Mouse (Mus musculus) kidney, postnatal 0 days (tissue): ENCODE measurements at regions not wholly inside any gene's neighbourhood (a gene's known extent, or its start where the extent isn't known, plus 50 kb on each side); places are given as distances from the start of the nearest gene placed in this dataset.
A peak's percentile ranks its signal among the peaks of the same experiment; 100 is the strongest.

Experiments
- ATAC-seq: fragments of 200-750 bp; cut with Nextera tagmentation; replicated peaks from 2 replicates; pipeline ENCODE4 v1.8.0; 2017; ENCODE audit warnings: low read depth, moderate number of reproducible peaks, moderate TSS enrichment, moderate library complexity; ENCODE audit not compliant: low FRiP score
- DNase-seq: peaks from one replicate; pipeline ENCODE4 v3.0.0-alpha.2; 2016; ENCODE audit warnings: low spot score
- H3K27ac ChIP-seq: fragments of 300-500 bp; sonication (generic); 2 replicates; pipeline ENCODE4 v1.5.1; 2014; ENCODE audit warnings: mild to moderate bottlenecking
- H3K27me3 ChIP-seq: fragments of 300-500 bp; sonication (generic); 2 replicates; pipeline ENCODE4 v1.6.1; 2014; ENCODE audit warnings: low read length, mixed read lengths; ENCODE audit not compliant: insufficient read depth
- H3K36me3 ChIP-seq: fragments of 300-500 bp; sonication (generic); 2 replicates; pipeline ENCODE4 v1.6.1; 2014; ENCODE audit warnings: low read length, mixed read lengths; ENCODE audit not compliant: insufficient read depth
- H3K4me1 ChIP-seq: fragments of 300-500 bp; sonication (generic); replicated peaks from 2 replicates; pipeline ENCODE4 v1.6.1; 2014; ENCODE audit warnings: antibody characterized with exemption, low read length, mixed read lengths; ENCODE audit not compliant: insufficient read depth
- H3K4me2 ChIP-seq: fragments of 300-500 bp; sonication (generic); 2 replicates; pipeline ENCODE4 v1.6.1; 2014; ENCODE audit warnings: mild to moderate bottlenecking, low read length, moderate library complexity, mixed read lengths
- H3K4me3 ChIP-seq: fragments of 300-500 bp; sonication (generic); replicated peaks from 2 replicates; pipeline ENCODE4 v1.5.1; 2014; ENCODE audit warnings: low read depth, low read length
- H3K9ac ChIP-seq: fragments of 300-500 bp; sonication (generic); 2 replicates; pipeline ENCODE4 v1.6.1; 2014; ENCODE audit warnings: low read depth, low read length
- H3K9me3 ChIP-seq: fragments of 300-500 bp; sonication (generic); replicated peaks from 2 replicates; pipeline ENCODE4 v1.6.1; 2016; ENCODE audit warnings: low read length, inconsistent platforms, mixed read lengths
- CTCF ChIP-seq: IDR thresholded peaks from 2 replicates; pipeline ENCODE4 v1.5.1; 2016; ENCODE audit warnings: antibody characterized with exemption, low read depth, mild to moderate bottlenecking, moderate library complexity
- WGBS: fragments of 180-500 bp; shearing (Covaris S2); extraction: QIAGEN DNeasy Blood & Tissue Kit; methylation state at CpG from one replicate; pipeline ENCODE4 v1.1.7; 2014; 5-methylcytosine and 5-hydroxymethylcytosine counted together

DNA sequence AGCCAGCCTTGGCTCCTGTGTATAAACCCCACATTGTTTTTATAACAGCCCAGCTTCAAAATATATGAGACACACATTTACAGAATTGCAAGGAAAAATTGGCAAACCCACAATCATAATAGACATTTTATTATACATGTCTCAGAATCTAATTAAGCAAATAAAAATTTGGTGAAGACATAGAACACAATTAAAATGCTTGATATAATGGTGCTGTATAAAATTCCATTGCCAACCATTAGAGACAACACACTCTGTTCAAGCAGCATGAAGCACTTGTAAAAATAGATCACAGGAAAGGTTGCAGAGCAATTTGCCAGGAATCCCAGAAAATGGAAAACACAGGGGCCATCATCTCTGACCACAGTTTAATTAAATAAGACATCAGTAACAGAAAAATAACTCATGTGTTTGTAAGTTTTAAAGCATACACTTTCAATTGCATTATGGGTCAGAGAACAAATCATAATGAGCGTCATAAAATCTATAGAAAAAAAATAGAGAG lies 229.2 kb downstream of the Pdcd6ip start:
- H3K36me3 ChIP-seq, result no peaks in the 10 kb centered on the region
- DNase-seq (peak; percentile 53), ATAC-seq (no peak)
- no peaks in the 10 kb centered on the region for H3K27me3 ChIP-seq
- no peak overlapping the region for H3K4me3 ChIP-seq
- TF ChIP-seq CTCF, result no peak
- H3K9me3 ChIP-seq, result no peaks in the 10 kb centered on the region
- H3K4me1 ChIP-seq, result no peaks in the 10 kb centered on the region
- 86% methylated on average over 1 of the region's 1 CpGs for WGBS
- H3K27ac ChIP-seq, result no peak overlapping the region
- H3K4me2 ChIP-seq, result no peak overlapping the region
- no peak overlapping the region for H3K9ac ChIP-seq

- DNase-seq, result no peak
- Histone ChIP-seq H3K9me3 (no peaks in the 10 kb centered on the region), H3K9ac (no peak overlapping the region), H3K27me3 (no peaks in the 10 kb centered on the region), H3K4me1 (no peaks in the 10 kb centered on the region), H3K4me3 (no peak overlapping the region), H3K4me2 (no peak overlapping the region), H3K36me3 (no peaks in the 10 kb centered on the region), H3K27ac (no peak overlapping the region)
- TF ChIP-seq CTCF, result no peak
- ATAC-seq, result no peak
- WGBS, result 90% methylated on average over 6 of the region's 6 CpGs
These were observed 236.3 kb downstream of the Pdcd6ip start for GRCm38 (mm10) chr9:113471781-113472180.

GRCm38 (mm10) chr9:113462888-113463287 lies 245.2 kb downstream of the Pdcd6ip start:
- H3K4me2 ChIP-seq, result no peak overlapping the region
- H3K36me3 ChIP-seq, result no peaks in the 10 kb centered on the region
- no peaks in the 10 kb centered on the region for H3K27me3 ChIP-seq
- H3K9ac ChIP-seq, result no peak overlapping the region
- no peak overlapping the region for H3K27ac ChIP-seq
- H3K4me1 ChIP-seq, result no peaks in the 10 kb centered on the region
- DNase-seq (no peak), ATAC-seq (no peak)
- H3K9me3 ChIP-seq, result no peaks in the 10 kb centered on the region
- WGBS, result 36% methylated on average over 2 of the region's 2 CpGs
- H3K4me3 ChIP-seq, result no peak overlapping the region
- TF ChIP-seq CTCF, result no peak

DNA sequence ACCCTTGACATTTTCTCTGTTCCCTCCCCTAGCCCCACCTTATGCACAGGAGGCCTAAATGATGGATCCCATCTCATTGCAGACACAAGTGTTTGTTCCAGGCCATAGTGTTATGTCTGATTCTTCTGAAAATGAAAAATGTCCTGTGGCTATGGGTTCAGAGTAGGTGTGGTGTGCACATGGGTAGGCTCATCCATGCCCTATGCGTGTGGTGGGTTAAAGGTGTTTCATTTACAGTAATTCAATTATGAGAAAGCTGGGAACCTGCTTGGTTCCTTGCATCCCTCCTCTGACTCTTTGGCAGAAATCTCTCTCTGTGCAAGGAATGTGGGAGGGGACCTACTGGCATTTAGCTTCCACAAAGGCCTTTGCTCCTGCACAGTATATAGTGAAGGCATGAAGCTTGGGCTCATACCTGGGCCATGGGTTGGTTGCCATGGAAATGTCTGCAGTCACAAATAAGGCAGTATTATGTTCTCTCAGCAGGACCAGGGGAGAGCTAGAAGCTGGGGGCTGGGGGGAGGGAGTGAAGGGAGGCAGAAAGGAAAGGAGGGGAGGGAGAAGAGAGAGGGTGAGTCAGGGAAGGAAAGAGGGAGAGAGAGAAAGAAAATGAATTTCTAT lies 245.7 kb downstream of the Pdcd6ip start:
- Histone ChIP-seq H3K36me3 (no peaks in the 10 kb centered on the region), H3K27me3 (no peaks in the 10 kb centered on the region), H3K4me3 (no peak overlapping the region), H3K9ac (no peak overlapping the region), H3K9me3 (no peaks in the 10 kb centered on the region), H3K4me1 (no peaks in the 10 kb centered on the region), H3K4me2 (no peak overlapping the region), H3K27ac (no peak overlapping the region)
- DNase-seq, result no peak
- no peak for ATAC-seq
- 91% methylated on average over 1 of the region's 1 CpGs for WGBS
- TF ChIP-seq CTCF, result no peak

DNA sequence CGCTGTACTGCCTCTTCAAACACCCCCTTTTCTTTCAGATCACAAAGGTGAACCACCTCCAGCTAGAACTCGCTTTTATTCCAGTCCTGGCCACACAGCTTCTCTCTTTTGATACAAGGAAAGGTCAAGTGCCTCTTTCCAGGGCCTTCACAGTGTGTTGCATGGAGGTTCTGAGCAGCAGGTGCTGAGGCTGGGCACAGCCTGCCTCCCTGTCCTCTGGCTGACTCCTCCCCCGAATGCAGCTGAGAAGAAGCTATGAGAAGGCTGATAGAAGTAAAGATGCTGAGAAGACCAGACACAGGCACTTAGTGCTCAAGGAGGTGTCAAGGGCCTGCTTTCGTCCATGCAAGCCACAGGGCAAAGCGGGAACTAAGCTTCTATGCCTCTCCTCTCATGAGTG lies 248.2 kb downstream of the Pdcd6ip start:
- Histone ChIP-seq H3K27ac (no peak overlapping the region), H3K9me3 (no peaks in the 10 kb centered on the region), H3K4me1 (no peaks in the 10 kb centered on the region), H3K36me3 (no peaks in the 10 kb centered on the region), H3K27me3 (no peaks in the 10 kb centered on the region), H3K4me3 (no peak overlapping the region), H3K9ac (no peak overlapping the region), H3K4me2 (no peak overlapping the region)
- WGBS, result 84% methylated on average over 5 of the region's 5 CpGs
- DNase-seq (no peak), ATAC-seq (no peak)
- TF ChIP-seq CTCF, result no peak

DNA sequence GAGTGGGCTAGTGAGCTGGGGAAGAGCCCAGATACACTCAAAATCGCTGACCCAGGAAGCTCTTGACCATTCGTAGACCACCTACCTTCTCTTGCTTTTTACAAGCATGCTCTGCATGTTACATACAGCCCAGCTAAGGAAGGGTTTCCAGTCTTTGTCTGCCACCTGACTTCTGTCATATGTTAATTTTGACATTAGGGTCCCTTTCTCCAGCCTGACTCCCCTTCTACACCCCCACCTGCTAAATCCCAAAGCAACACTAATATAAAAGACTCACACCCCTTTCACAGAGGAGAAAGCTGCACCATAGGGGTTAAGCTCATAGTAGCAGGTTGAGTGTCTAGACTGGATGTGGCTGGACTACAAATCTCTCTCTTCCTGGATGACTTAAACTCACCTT lies 248.8 kb downstream of the Pdcd6ip start:
- 54% methylated on average over 2 of the region's 2 CpGs for WGBS
- no peak for TF ChIP-seq CTCF
- no peak overlapping the region for H3K9ac ChIP-seq

GRCm38 (mm10) chr9:113458741-113459154 lies 249.3 kb downstream of the Pdcd6ip start:
- H3K27ac ChIP-seq, result no peak overlapping the region
- no peaks in the 10 kb centered on the region for H3K27me3 ChIP-seq
- 31% methylated on average over 5 of the region's 5 CpGs for WGBS
- H3K9ac ChIP-seq, result no peak overlapping the region
- no peaks in the 10 kb centered on the region for H3K9me3 ChIP-seq
- no peak overlapping the region for H3K4me3 ChIP-seq
- no peak overlapping the region for H3K4me2 ChIP-seq
- no peak for TF ChIP-seq CTCF
- H3K36me3 ChIP-seq, result no peaks in the 10 kb centered on the region
- ATAC-seq (no peak), DNase-seq (no peak)
- no peaks in the 10 kb centered on the region for H3K4me1 ChIP-seq

More for the DNA sequence above, 248.8 kb downstream of the Pdcd6ip start:
- Histone ChIP-seq H3K4me3 (no peak overlapping the region), H3K27ac (no peak overlapping the region), H3K9me3 (no peaks in the 10 kb centered on the region), H3K27me3 (no peaks in the 10 kb centered on the region), H3K36me3 (no peaks in the 10 kb centered on the region), H3K4me1 (no peaks in the 10 kb centered on the region), H3K4me2 (no peak overlapping the region)
- DNase-seq, result no peak
- ATAC-seq, result no peak
